Mouse (Mus musculus) forebrain, embryonic 16.5 days (tissue): ENCODE measurements at regions not wholly inside any gene's neighbourhood (a gene's known extent, or its start where the extent isn't known, plus 50 kb on each side); places are given as distances from the start of the nearest gene placed in this dataset.

ENCODE experiments used
- ATAC-seq: fragments of 200-750 bp; cut with Nextera tagmentation; 2 replicates; pipeline ENCODE4 v1.8.0; 2017; ENCODE audit warnings: mild to moderate bottlenecking, moderate library complexity
- H3K27ac ChIP-seq: fragments of 300-500 bp; sonication (generic); 2 replicates; pipeline ENCODE4 v1.5.1; 2014; ENCODE audit warnings: low read length, control low read depth
- H3K27me3 ChIP-seq: fragments of 300-500 bp; sonication (generic); replicated peaks from 2 replicates; pipeline ENCODE4 v1.6.1; 2014; ENCODE audit warnings: low read length; ENCODE audit not compliant: control insufficient read depth, insufficient read depth
- H3K36me3 ChIP-seq: fragments of 300-500 bp; sonication (generic); 2 replicates; pipeline ENCODE4 v1.6.1; 2014; ENCODE audit not compliant: control insufficient read depth, insufficient read depth
- H3K4me1 ChIP-seq: fragments of 300-500 bp; sonication (generic); replicated peaks from 2 replicates; pipeline ENCODE4 v1.6.1; 2014; ENCODE audit warnings: low read length; ENCODE audit not compliant: control insufficient read depth, insufficient read depth
- H3K4me2 ChIP-seq: fragments of 300-500 bp; sonication (generic); 2 replicates; pipeline ENCODE4 v1.6.1; 2014; ENCODE audit warnings: mild to moderate bottlenecking, low read length, control low read depth
- H3K4me3 ChIP-seq: fragments of 300-500 bp; sonication (generic); replicated peaks from 2 replicates; pipeline ENCODE4 v1.5.1; 2014; ENCODE audit warnings: mild to moderate bottlenecking, low read length, control low read depth
- H3K9ac ChIP-seq: fragments of 300-500 bp; sonication (generic); replicated peaks from 2 replicates; pipeline ENCODE4 v1.6.1; 2014; ENCODE audit warnings: low read depth, low read length, control low read depth
- H3K9me3 ChIP-seq: fragments of 300-500 bp; sonication (generic); 2 replicates; pipeline ENCODE4 v1.6.1; 2016; ENCODE audit warnings: low read length; ENCODE audit not compliant: control insufficient read depth
- WGBS: fragments of 180-500 bp; shearing (Covaris S2); extraction: QIAGEN DNeasy Blood & Tissue Kit; methylation state at CpG from one replicate; pipeline ENCODE4 v1.1.7; 2014; 5-methylcytosine and 5-hydroxymethylcytosine counted together

- Histone ChIP-seq H3K4me1 (peaks cover 15% of the 10 kb centered on the region), H3K4me2 (no peak overlapping the region), H3K27ac (no peak overlapping the region), H3K27me3 (no peaks in the 10 kb centered on the region), H3K9me3 (no peaks in the 10 kb centered on the region), H3K36me3 (no peaks in the 10 kb centered on the region), H3K4me3 (no peak overlapping the region), H3K9ac (no peak overlapping the region)
- ATAC-seq: no peak
- 88% methylated on average over 6 of the region's 6 CpGs for WGBS
These were observed 56.8 kb upstream of the Egln3 start for GRCm38 (mm10) chr12:54260502-54260901.

- Histone ChIP-seq H3K27ac (no peak overlapping the region), H3K9ac (no peak overlapping the region), H3K9me3 (no peaks in the 10 kb centered on the region), H3K4me2 (no peak overlapping the region), H3K4me1 (no peaks in the 10 kb centered on the region), H3K4me3 (no peak overlapping the region), H3K27me3 (no peaks in the 10 kb centered on the region), H3K36me3 (no peaks in the 10 kb centered on the region)
- WGBS: 19% methylated on average over 7 of the region's 7 CpGs
- ATAC-seq: peak; percentile 70
These were observed 54.2 kb upstream of the Egln3 start for GRCm38 (mm10) chr12:54257776-54258433.

- no peaks in the 10 kb centered on the region for H3K9me3 ChIP-seq
- H3K9ac ChIP-seq: no peak overlapping the region
- no peaks in the 10 kb centered on the region for H3K36me3 ChIP-seq
- H3K27ac ChIP-seq: no peak overlapping the region
- no peak overlapping the region for H3K4me2 ChIP-seq
- ATAC-seq: no peak
- 80% methylated on average over 6 of the region's 6 CpGs for WGBS
- H3K27me3 ChIP-seq: no peaks in the 10 kb centered on the region
- H3K4me3 ChIP-seq: no peak overlapping the region
- H3K4me1 ChIP-seq: no peaks in the 10 kb centered on the region
These were observed 53.0 kb upstream of the Egln3 start for GRCm38 (mm10) chr12:54256506-54257128.
